Mouse (Mus musculus) lung, adult 2 months (tissue): ENCODE measurements around the gene Hoxb6. TPM values are rescaled to one million over a fixed set of nuclear protein-coding genes. Genes with fewer than 3 reads are reported as not detected.

ENCODE experiments used
- DNase-seq: peaks from one replicate; pipeline ENCODE4 v3.0.0; 2022
- H3K4me1 ChIP-seq: fragments of 200-500 bp; 2 replicates; pipeline ENCODE4 v1.6.1; 2011; ENCODE audit warnings: low read length; ENCODE audit not compliant: control insufficient read depth, insufficient read depth
- H3K4me3 ChIP-seq: fragments of 200-500 bp; replicated peaks from 2 replicates; pipeline ENCODE3; 2011; ENCODE audit warnings: low read depth, mild to moderate bottlenecking, control low read depth, low read length; ENCODE audit errors: extremely low read depth
- CTCF ChIP-seq: fragments of 200-500 bp; IDR thresholded peaks from 2 replicates; pipeline ENCODE4 v1.5.1; 2011; ENCODE audit warnings: mild to moderate bottlenecking, low read length, control low read depth; ENCODE audit not compliant: insufficient read depth
- POLR2A ChIP-seq: fragments of 200-500 bp; IDR thresholded peaks from 2 replicates; pipeline ENCODE4 v1.6.1; 2011; ENCODE audit warnings: low read depth, mild to moderate bottlenecking, control low read depth, low read length, borderline replicate concordance; ENCODE audit errors: extremely low read depth
- WGBS: fragments of 180-500 bp; shearing (Covaris S2); methylation state at CpG from one replicate; pipeline ENCODE4 v1.1.7; 2018; 5-methylcytosine and 5-hydroxymethylcytosine counted together
- polyA plus RNA-seq: library from polyadenylated mRNA; depleted of rRNA; stranded (reverse); fragments of >200 nt; gene quantifications from 2 replicates; pipeline ENCODE4 v1.2.3, GENCODE M21; 2012

The Hoxb6 gene
- polyA plus RNA-seq, 1 experiment = 8.2 TPM

- TF ChIP-seq CTCF = no peak
- no peak for TF ChIP-seq POLR2A
- no peak for DNase-seq
- no peaks in the 10 kb centered on the region for H3K4me1 ChIP-seq
- 34% methylated on average over 17 of the region's 17 CpGs for WGBS
- peak overlapping the region; percentile 50 for H3K4me3 ChIP-seq
Measured at GRCm38 (mm10) chr11:96333241-96334001, 41.1 kb downstream of the Hoxb6 start.

GRCm38 (mm10) chr11:96334002-96334364, 41.7 kb downstream of the Hoxb6 start:
- no peak for TF ChIP-seq CTCF
- TF ChIP-seq POLR2A = no peak
- Histone ChIP-seq H3K4me1 (no peaks in the 10 kb centered on the region), H3K4me3 (no peak overlapping the region)
- no peak for DNase-seq
- WGBS = 55% methylated on average over 2 of the region's 2 CpGs

- WGBS = 46% methylated on average over 3 of the region's 3 CpGs
- H3K4me3 ChIP-seq = no peak overlapping the region
Measured at GRCm38 (mm10) chr11:96334998-96335397, 42.7 kb downstream of the Hoxb6 start.

GRCm38 (mm10) chr11:96336597-96336996, 44.3 kb downstream of the Hoxb6 start:
- TF ChIP-seq POLR2A = no peak
- Histone ChIP-seq H3K4me3 (no peak overlapping the region), H3K4me1 (no peaks in the 10 kb centered on the region)
- 53% methylated on average over 2 of the region's 2 CpGs for WGBS
- no peak for DNase-seq

More at GRCm38 (mm10) chr11:96334998-96335397, 42.7 kb downstream of the Hoxb6 start:
- H3K4me1 ChIP-seq = no peaks in the 10 kb centered on the region
- DNase-seq = no peak
- no peak for TF ChIP-seq POLR2A
- TF ChIP-seq CTCF = no peak

- H3K4me3 ChIP-seq = no peak overlapping the region
- H3K4me1 ChIP-seq = no peaks in the 10 kb centered on the region
- 60% methylated on average over 6 of the region's 6 CpGs for WGBS
- no peak for DNase-seq
- no peak for TF ChIP-seq CTCF
- no peak for TF ChIP-seq POLR2A
Measured at GRCm38 (mm10) chr11:96337026-96337425, 44.8 kb downstream of the Hoxb6 start.

- Histone ChIP-seq H3K4me1 (no peaks in the 10 kb centered on the region), H3K4me3 (no peak overlapping the region)
- DNase-seq = no peak
- TF ChIP-seq CTCF = no peak
- no peak for TF ChIP-seq POLR2A
- 74% methylated on average over 7 of the region's 7 CpGs for WGBS
Measured at GRCm38 (mm10) chr11:96338957-96339855, 46.9 kb downstream of the Hoxb6 start.

- no peak for DNase-seq
- Histone ChIP-seq H3K4me1 (0 out of 2 replicates have a peak, but pooled peaks cover 2% of the 10 kb centered on the region), H3K4me3 (peak overlapping the region; percentile 59)
- 4% methylated on average over 30 of the region's 36 CpGs for WGBS
- TF ChIP-seq POLR2A = no peak
- TF ChIP-seq CTCF = no peak
Measured at GRCm38 (mm10) chr11:96340698-96341365, 48.6 kb downstream of the Hoxb6 start.

GRCm38 (mm10) chr11:96341701-96342575, 49.7 kb downstream of the Hoxb6 start:
- TF ChIP-seq POLR2A (0 out of 2 replicates have a peak, but pooled peaks have one; percentile 11), CTCF (0 out of 2 replicates have a peak, but pooled peaks have one; percentile 0)
- DNase-seq = peak; percentile 46
- Histone ChIP-seq H3K4me1 (0 out of 2 replicates have a peak, but pooled peaks cover 2% of the 10 kb centered on the region), H3K4me3 (peak overlapping the region; percentile 60)
- 29% methylated on average over 40 of the region's 40 CpGs for WGBS

GRCm38 (mm10) chr11:96342576-96342930, 50.3 kb downstream of the Hoxb6 start:
- no peak for DNase-seq
- TF ChIP-seq CTCF (no peak), POLR2A (no peak)
- 0 out of 2 replicates have a peak, but pooled peaks cover 2% of the 10 kb centered on the region for H3K4me1 ChIP-seq
- H3K4me3 ChIP-seq = no peak overlapping the region
- 47% methylated on average over 4 of the region's 4 CpGs for WGBS
